Comparison of ENCODE assay signal across 28 mouse cellular contexts in the genomic region with DNA sequence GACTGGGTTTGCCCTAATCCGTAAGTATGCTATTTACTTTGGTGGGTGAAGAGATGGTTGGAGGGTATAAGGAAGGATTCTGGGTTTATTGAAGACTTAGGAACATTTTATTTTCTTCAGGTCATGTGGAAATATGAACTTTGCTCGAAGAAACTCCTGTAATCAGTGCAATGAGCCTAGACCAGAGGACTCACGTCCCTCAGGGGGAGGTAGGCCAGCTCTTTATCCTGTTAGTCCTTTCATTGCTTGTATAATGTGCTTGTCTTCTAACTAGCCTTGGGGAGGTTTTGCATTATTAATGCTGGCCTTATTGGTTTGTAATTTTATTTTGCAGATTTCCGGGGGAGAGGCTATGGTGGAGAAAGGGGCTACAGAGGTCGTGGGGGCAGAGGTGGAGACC. TPM values are rescaled to one million over a fixed set of nuclear protein-coding genes. Genes with fewer than 3 reads are reported as not detected.
DNase-seq lines count a peak whose midpoint lies in the region; ATAC-seq and TF ChIP-seq lines count a peak whose summit lies in the region.
"Had no signal": no experiment of that assay in that cellular context is flagged by ENCODE, and none has a peak within 500 bp of the region (broad histone marks: within the 10 kb centered on the region; RNA-seq: fewer than 3 reads in every experiment).

No protein-coding gene starts in this region.

- no peaks in the 10 kb centered on the region for H3K4me1 ChIP-seq in heart, adult 2 months (ENCODE audit: control insufficient read depth, insufficient read depth, low read length)
- H3K4me1 ChIP-seq in limb, embryonic 11.5 days (ENCODE audit: control insufficient read depth, insufficient read depth, low read length) = no peaks in the 10 kb centered on the region
- no peaks in the 10 kb centered on the region for H3K4me1 ChIP-seq in limb, embryonic 10.5 days
- H3K4me1 ChIP-seq in intestine, embryonic 16.5 days (ENCODE audit: control insufficient read depth, insufficient read depth, low read length) = no peaks in the 10 kb centered on the region
- H3K4me1 ChIP-seq: embryonic facial prominence, embryonic 13.5 days; embryonic facial prominence, embryonic 15.5 days; forebrain, embryonic 10.5 days; forebrain, embryonic 12.5 days had no signal

- TF ChIP-seq EP300 in heart, adult 2 months (IDR thresholded peaks at IDR 0.05; ENCODE audit: insufficient read depth, low read depth, low read length) = no peak

- H3K4me3 ChIP-seq in heart, adult 2 months = no peak overlapping the region
- H3K4me3 ChIP-seq in limb, embryonic 11.5 days (ENCODE audit: low read depth, low read length) = no peak overlapping the region
- H3K4me3 ChIP-seq in limb, embryonic 10.5 days = no peak overlapping the region
- H3K4me3 ChIP-seq in intestine, embryonic 16.5 days (ENCODE audit: low read length) = no peak overlapping the region
- H3K4me3 ChIP-seq: embryonic facial prominence, embryonic 13.5 days; embryonic facial prominence, embryonic 15.5 days; erythroblast, embryonic 14.5 days; forebrain, embryonic 10.5 days; forebrain, embryonic 12.5 days had no signal

- no peak overlapping the region for H3K4me2 ChIP-seq in limb, embryonic 11.5 days (ENCODE audit: low read depth, severe bottlenecking)
- H3K4me2 ChIP-seq in intestine, embryonic 16.5 days (ENCODE audit: low read depth, low read length) = no peak overlapping the region
- H3K4me2 ChIP-seq: embryonic facial prominence, embryonic 13.5 days; embryonic facial prominence, embryonic 15.5 days; forebrain, embryonic 12.5 days had no signal

- TF ChIP-seq POLR2A in heart, adult 2 months (IDR thresholded peaks at IDR 0.05; ENCODE audit: insufficient read depth, low read depth, low read length) = no peak

- TF ChIP-seq CTCF in heart, adult 2 months (IDR thresholded peaks at IDR 0.05) = no peak

- no peaks in the 10 kb centered on the region for H3K79me2 ChIP-seq in heart, adult 2 months (replicated peaks; ENCODE audit: control insufficient read depth, insufficient read depth, low read length)

- H3K9ac ChIP-seq in heart, adult 2 months (ENCODE audit: low read depth, low read length) = no peak overlapping the region
- no peak overlapping the region for H3K9ac ChIP-seq in limb, embryonic 11.5 days (ENCODE audit: low read length)
- H3K9ac ChIP-seq in intestine, embryonic 16.5 days (ENCODE audit: low read depth, low read length) = no peak overlapping the region
- H3K9ac ChIP-seq: embryonic facial prominence, embryonic 13.5 days; embryonic facial prominence, embryonic 15.5 days; forebrain, embryonic 12.5 days had no signal

- no peak overlapping the region for H3K27ac ChIP-seq in heart, adult 2 months
- H3K27ac ChIP-seq in limb, embryonic 11.5 days (replicated peaks; ENCODE audit: low read depth, low read length) = no peak overlapping the region
- H3K27ac ChIP-seq in limb, embryonic 10.5 days = no peak overlapping the region
- H3K27ac ChIP-seq in intestine, embryonic 16.5 days (ENCODE audit: low read length) = no peak overlapping the region
- H3K27ac ChIP-seq: embryonic facial prominence, embryonic 13.5 days; embryonic facial prominence, embryonic 15.5 days; forebrain, embryonic 10.5 days; forebrain, embryonic 12.5 days had no signal

- DNase-seq in heart, adult 11 months = peak; percentile 31
- DNase-seq in heart, adult 2 months = no peak
- DNase-seq in limb, embryonic 11.5 days (ENCODE audit: low spot score) = peak; percentile 7
- no peak for DNase-seq in limb, embryonic 10.5 days (ENCODE audit: low spot score)
- DNase-seq: adrenal gland, adult 8-10 months; adrenal gland, postnatal 14 days; adrenal gland, postnatal 36 days; B cell, adult 2 months; cerebellum, adult 11-12 months; cerebellum, adult 2 months; cerebellum, adult 9-10 months; cerebellum, postnatal 10 days; cerebellum, postnatal 25 days had no signal

- no peak for ATAC-seq in limb, embryonic 11.5 days (ENCODE audit: insufficient number of reproducible peaks, low FRiP score, low TSS enrichment, low read depth)
- ATAC-seq in intestine, embryonic 16.5 days = peak; percentile 70
- ATAC-seq: activated CD4-positive, CD25-positive, alpha-beta regulatory T cell, adult 4 months; CD4-positive, CD25-positive, alpha-beta regulatory T cell, adult 4 months; forebrain, embryonic 14.5 days; forebrain, embryonic 16.5 days; Patski had no signal

- intact Hi-C loops in heart, adult 2 months (cut with DNase I) = no loop called here

- no peaks in the 10 kb centered on the region for H3K27me3 ChIP-seq in heart, adult 2 months (ENCODE audit: control insufficient read depth, insufficient read depth, low read length)
- H3K27me3 ChIP-seq in limb, embryonic 11.5 days (ENCODE audit: control insufficient read depth, insufficient read depth, low read length) = no peaks in the 10 kb centered on the region
- no peaks in the 10 kb centered on the region for H3K27me3 ChIP-seq in limb, embryonic 10.5 days (ENCODE audit: low read depth, poor library complexity, severe bottlenecking)
- H3K27me3 ChIP-seq in intestine, embryonic 16.5 days (replicated peaks; ENCODE audit: control insufficient read depth, insufficient read depth, low read length) = no peaks in the 10 kb centered on the region
- H3K27me3 ChIP-seq: CH12.LX; embryonic facial prominence, embryonic 13.5 days; embryonic facial prominence, embryonic 15.5 days; forebrain, embryonic 12.5 days; Patski had no signal

- H3K36me3 ChIP-seq in heart, adult 2 months (ENCODE audit: control insufficient read depth, insufficient read depth, low read length) = no peaks in the 10 kb centered on the region; the same call in 1 of the 2 replicates
- peaks cover 18% of the 10 kb centered on the region for H3K36me3 ChIP-seq in limb, embryonic 11.5 days (ENCODE audit: control insufficient read depth, insufficient read depth, low read length)
- peaks cover 95% of the 10 kb centered on the region for H3K36me3 ChIP-seq in limb, embryonic 10.5 days
- peaks cover 7% of the 10 kb centered on the region for H3K36me3 ChIP-seq in intestine, embryonic 16.5 days (ENCODE audit: control insufficient read depth, insufficient read depth, low read length)

- 96% methylated on average over 5 of the region's 5 CpGs for WGBS in heart, adult 2 months
- WGBS in limb, embryonic 11.5 days = 93% methylated on average over 5 of the region's 5 CpGs
- WGBS in limb, embryonic 10.5 days = 95% methylated on average over 5 of the region's 5 CpGs
- WGBS in intestine, embryonic 16.5 days = 86% methylated on average over 5 of the region's 5 CpGs

- H3K9me3 ChIP-seq in limb, embryonic 11.5 days (ENCODE audit: control insufficient read depth, low read length) = no peaks in the 10 kb centered on the region
- H3K9me3 ChIP-seq in limb, embryonic 10.5 days (replicated peaks) = no peaks in the 10 kb centered on the region
- no peaks in the 10 kb centered on the region for H3K9me3 ChIP-seq in intestine, embryonic 16.5 days (ENCODE audit: control insufficient read depth, low read length)
- H3K9me3 ChIP-seq: embryonic facial prominence, embryonic 13.5 days; embryonic facial prominence, embryonic 15.5 days; forebrain, embryonic 10.5 days; forebrain, embryonic 12.5 days; G1E had no signal

RNA-seq across cellular contexts. Expression of a gene that starts 17.7 kb away (rescaled TPM):
- total RNA-seq in heart, adult 2 months (2021) = not detected
- polyA plus RNA-seq in heart, adult 2 months (2012; rRNA removed) = not detected in 2 replicates
- not detected in 2 replicates for polyA plus RNA-seq in limb, embryonic 11.5 days (2014; fragmentation: Nextera tagmentation; extraction: Ambion mirVana)
- polyA plus RNA-seq in limb, embryonic 10.5 days (2016; fragmentation: Nextera tagmentation; extraction: Ambion mirVana) = not detected in 2 replicates
- polyA plus RNA-seq in intestine, embryonic 16.5 days (2015; fragmentation: Nextera tagmentation; extraction: Ambion mirVana) = not detected in 2 replicates
- total RNA-seq: adrenal gland, adult 8-10 months; adrenal gland, postnatal 14 days; adrenal gland, postnatal 36 days; CH12.LX; G1E had no signal
- polyA plus RNA-seq: cerebellum, adult 2 months; cortical plate, adult 2 months; embryonic facial prominence, embryonic 11.5 days; embryonic facial prominence, embryonic 13.5 days; embryonic facial prominence, embryonic 15.5 days; erythroblast, embryonic 14.5 days; forebrain, embryonic 10.5 days; forebrain, embryonic 14.5 days; forebrain, embryonic 16.5 days; G1E; Patski had no signal

RNA-seq across cellular contexts. Expression of a gene that starts 26.0 kb away (rescaled TPM):
- total RNA-seq in heart, adult 2 months (2021) = under 1 TPM in 1 of 2 experiments, not detected in 1; 0.80 TPM
- 2.5 and 20.2 TPM in 2 replicates for polyA plus RNA-seq in heart, adult 2 months (2012; rRNA removed)
- not detected in 2 replicates for polyA plus RNA-seq in limb, embryonic 11.5 days (2014; fragmentation: Nextera tagmentation; extraction: Ambion mirVana)
- polyA plus RNA-seq in limb, embryonic 10.5 days (2016; fragmentation: Nextera tagmentation; extraction: Ambion mirVana) = not detected in 2 replicates
- 3.5 and 4.8 TPM in 2 replicates for polyA plus RNA-seq in intestine, embryonic 16.5 days (2015; fragmentation: Nextera tagmentation; extraction: Ambion mirVana)
- total RNA-seq: adrenal gland, postnatal 14 days had no signal
- polyA plus RNA-seq: embryonic facial prominence, embryonic 11.5 days; embryonic facial prominence, embryonic 13.5 days; erythroblast, embryonic 14.5 days; forebrain, embryonic 12.5 days; G1E had no signal

RNA-seq across cellular contexts. Expression of a gene that starts 31.4 kb away (rescaled TPM):
- 10 to 100 TPM; 34.2 to 39.6 TPM for total RNA-seq in heart, adult 2 months (2021)
- 9.1 and 15.2 TPM in 2 replicates for polyA plus RNA-seq in heart, adult 2 months (2012; rRNA removed)
- polyA plus RNA-seq in limb, embryonic 11.5 days (2014; fragmentation: Nextera tagmentation; extraction: Ambion mirVana) = 11.3 and 13.3 TPM in 2 replicates
- 11.3 and 11.9 TPM in 2 replicates for polyA plus RNA-seq in limb, embryonic 10.5 days (2016; fragmentation: Nextera tagmentation; extraction: Ambion mirVana)
- 8.3 and 10.0 TPM in 2 replicates for polyA plus RNA-seq in intestine, embryonic 16.5 days (2015; fragmentation: Nextera tagmentation; extraction: Ambion mirVana)

RNA-seq across cellular contexts. Expression of a gene that starts 41.4 kb away (rescaled TPM):
- total RNA-seq in heart, adult 2 months (2021) = 1 to 10 TPM; 4.7 to 4.9 TPM
- 3.3 and 4.4 TPM in 2 replicates for polyA plus RNA-seq in heart, adult 2 months (2012; rRNA removed)
- 2.9 and 3.7 TPM in 2 replicates for polyA plus RNA-seq in limb, embryonic 11.5 days (2014; fragmentation: Nextera tagmentation; extraction: Ambion mirVana)
- 0.75 and 2.3 TPM in 2 replicates for polyA plus RNA-seq in limb, embryonic 10.5 days (2016; fragmentation: Nextera tagmentation; extraction: Ambion mirVana)
- polyA plus RNA-seq in intestine, embryonic 16.5 days (2015; fragmentation: Nextera tagmentation; extraction: Ambion mirVana) = 1.3 and 2.0 TPM in 2 replicates
- polyA plus RNA-seq: activated CD4-positive, CD25-positive, alpha-beta regulatory T cell, adult 4 months; CD4-positive, CD25-positive, alpha-beta regulatory T cell, adult 4 months; erythroblast, embryonic 14.5 days; G1E had no signal

Comparison
In these comparisons a context has a peak if more than half of its experiments do, and no peak if none do; other contexts are left out.
1. DNase-seq: peak in heart, adult 11 months (single experiment) and limb, embryonic 11.5 days (single experiment); none in heart, adult 2 months (0 of 2) and limb, embryonic 10.5 days (single experiment).